24 mouse cellular contexts compared by ENCODE assay signal in genomic region chr8:106631904-106632303, GRCm38 (mm10). TPM values are rescaled to one million over a fixed set of nuclear protein-coding genes. Genes with fewer than 3 reads are reported as not detected.
DNase-seq lines count a peak whose midpoint lies in the region; ATAC-seq and TF ChIP-seq lines count a peak whose summit lies in the region.
"Had no signal": no experiment of that assay in that cellular context is flagged by ENCODE, and none has a peak within 500 bp of the region (broad histone marks: within the 10 kb centered on the region; RNA-seq: fewer than 3 reads in every experiment).

No protein-coding gene starts in this region.

- H3K4me3 ChIP-seq in intestine, postnatal 0 days (ENCODE audit: low read depth, low read length): no peak overlapping the region
- H3K4me3 ChIP-seq in intestine, embryonic 15.5 days (replicated peaks): no peak overlapping the region
- no peak overlapping the region for H3K4me3 ChIP-seq in lung, embryonic 16.5 days (ENCODE audit: low read length)
- no peak overlapping the region for H3K4me3 ChIP-seq in stomach, embryonic 16.5 days (replicated peaks; ENCODE audit: low read length)
- H3K4me3 ChIP-seq: embryonic facial prominence, embryonic 13.5 days; forebrain, embryonic 10.5 days; gastrocnemius, adult 2 months; heart, embryonic 13.5 days; hindbrain, embryonic 12.5 days had no signal

- no peak for DNase-seq in lung, postnatal 10 days
- peak; percentile 65 for DNase-seq in R1 (ENCODE audit: low read depth, low spot score)
- DNase-seq in layer of hippocampus, adult 8-10 months (ENCODE audit: low spot score in 2 of 2): no peak
- no peak for DNase-seq in cerebellum, adult 8-10 months
- DNase-seq: adrenal gland, postnatal 14 days; B cell, adult 2 months; cerebellum, adult 11-12 months; cerebellum, adult 9-11 months; cerebellum, postnatal 36 days; gastrocnemius, adult 2 months; gastrocnemius, postnatal 25 days; heart, postnatal 4 days had no signal

- no peak overlapping the region for H3K27ac ChIP-seq in intestine, postnatal 0 days (ENCODE audit: low read depth, low read length)
- H3K27ac ChIP-seq in intestine, embryonic 15.5 days: no peak overlapping the region
- H3K27ac ChIP-seq in lung, embryonic 16.5 days (ENCODE audit: low read length): peak overlapping the region; percentile 65
- peak overlapping the region; percentile 73 for H3K27ac ChIP-seq in stomach, embryonic 16.5 days (ENCODE audit: low read length)
- H3K27ac ChIP-seq: embryonic facial prominence, embryonic 13.5 days; gastrocnemius, adult 2 months; heart, embryonic 13.5 days; hindbrain, embryonic 12.5 days had no signal

- H3K4me1 ChIP-seq in intestine, postnatal 0 days (replicated peaks; ENCODE audit: control insufficient read depth, insufficient read depth, low read length): 0 out of 2 replicates have a peak, but pooled peaks cover 5% of the 10 kb centered on the region
- peaks cover 47% of the 10 kb centered on the region for H3K4me1 ChIP-seq in intestine, embryonic 15.5 days (replicated peaks)
- peaks cover 22% of the 10 kb centered on the region for H3K4me1 ChIP-seq in lung, embryonic 16.5 days (replicated peaks; ENCODE audit: control insufficient read depth, insufficient read depth, low read length)
- peaks cover 26% of the 10 kb centered on the region for H3K4me1 ChIP-seq in stomach, embryonic 16.5 days (ENCODE audit: control insufficient read depth, insufficient read depth, low read length)

- WGBS in intestine, postnatal 0 days: 59% methylated on average over 5 of the region's 5 CpGs
- 63% methylated on average over 5 of the region's 5 CpGs for WGBS in intestine, embryonic 15.5 days
- WGBS in lung, embryonic 16.5 days: 42% methylated on average over 5 of the region's 5 CpGs
- WGBS in stomach, embryonic 16.5 days: 59% methylated on average over 5 of the region's 5 CpGs

- no peak overlapping the region for H3K9ac ChIP-seq in intestine, postnatal 0 days (ENCODE audit: low read depth, low read length)
- no peak overlapping the region for H3K9ac ChIP-seq in intestine, embryonic 15.5 days
- no peak overlapping the region for H3K9ac ChIP-seq in lung, embryonic 16.5 days (ENCODE audit: low read length)
- H3K9ac ChIP-seq in stomach, embryonic 16.5 days (ENCODE audit: low read length): no peak overlapping the region
- H3K9ac ChIP-seq: embryonic facial prominence, embryonic 13.5 days; heart, embryonic 13.5 days; hindbrain, embryonic 12.5 days had no signal

- TF ChIP-seq CTCF in intestine, postnatal 0 days (IDR thresholded peaks at IDR 0.05; ENCODE audit: low read depth): peak; percentile 21; the same call in 1 of the 2 replicates

- H3K4me2 ChIP-seq in intestine, postnatal 0 days (replicated peaks; ENCODE audit: low read depth): no peak overlapping the region
- no peak overlapping the region for H3K4me2 ChIP-seq in intestine, embryonic 15.5 days (replicated peaks)
- no peak overlapping the region for H3K4me2 ChIP-seq in lung, embryonic 16.5 days (ENCODE audit: low read depth, low read length)
- H3K4me2 ChIP-seq in stomach, embryonic 16.5 days (ENCODE audit: low read depth, low read length): no peak overlapping the region
- H3K4me2 ChIP-seq: embryonic facial prominence, embryonic 13.5 days; heart, embryonic 13.5 days; hindbrain, embryonic 12.5 days had no signal

- no peaks in the 10 kb centered on the region for H3K27me3 ChIP-seq in intestine, postnatal 0 days (replicated peaks; ENCODE audit: control insufficient read depth, insufficient read depth, low read length)
- H3K27me3 ChIP-seq in intestine, embryonic 15.5 days (replicated peaks): no peaks in the 10 kb centered on the region
- no peaks in the 10 kb centered on the region for H3K27me3 ChIP-seq in lung, embryonic 16.5 days (ENCODE audit: control insufficient read depth, insufficient read depth, low read depth, low read length)
- no peaks in the 10 kb centered on the region for H3K27me3 ChIP-seq in stomach, embryonic 16.5 days (ENCODE audit: control insufficient read depth, insufficient read depth, low read length)
- H3K27me3 ChIP-seq: embryonic facial prominence, embryonic 13.5 days had no signal

- H3K36me3 ChIP-seq in intestine, postnatal 0 days (ENCODE audit: control insufficient read depth, insufficient read depth): no peaks in the 10 kb centered on the region
- H3K36me3 ChIP-seq in intestine, embryonic 15.5 days: no peaks in the 10 kb centered on the region
- no peaks in the 10 kb centered on the region for H3K36me3 ChIP-seq in lung, embryonic 16.5 days (ENCODE audit: control insufficient read depth, insufficient read depth, low read length)
- no peaks in the 10 kb centered on the region for H3K36me3 ChIP-seq in stomach, embryonic 16.5 days (ENCODE audit: control insufficient read depth, insufficient read depth, low read length)
- H3K36me3 ChIP-seq: embryonic facial prominence, embryonic 13.5 days; forebrain, embryonic 10.5 days; G1E; heart, embryonic 13.5 days; hindbrain, embryonic 12.5 days had no signal

- ATAC-seq in intestine, postnatal 0 days: no peak
- ATAC-seq in intestine, embryonic 15.5 days: no peak
- ATAC-seq in lung, embryonic 16.5 days (ENCODE audit: low read depth): peak; percentile 45
- ATAC-seq in stomach, embryonic 16.5 days (ENCODE audit: insufficient read depth, low FRiP score): no peak
- ATAC-seq: activated CD4-positive, CD25-positive, alpha-beta regulatory T cell, adult 4 months; CD4-positive, CD25-positive, alpha-beta regulatory T cell, adult 4 months; forebrain, embryonic 14.5 days had no signal

- H3K9me3 ChIP-seq in intestine, postnatal 0 days (ENCODE audit: control insufficient read depth): no peaks in the 10 kb centered on the region
- no peaks in the 10 kb centered on the region for H3K9me3 ChIP-seq in intestine, embryonic 15.5 days
- H3K9me3 ChIP-seq in lung, embryonic 16.5 days (ENCODE audit: control insufficient read depth, low read length): no peaks in the 10 kb centered on the region
- H3K9me3 ChIP-seq in stomach, embryonic 16.5 days (replicated peaks; ENCODE audit: control insufficient read depth, low read length): no peaks in the 10 kb centered on the region
- H3K9me3 ChIP-seq: embryonic facial prominence, embryonic 13.5 days; forebrain, embryonic 10.5 days; G1E; heart, embryonic 13.5 days; hindbrain, embryonic 12.5 days had no signal

RNA-seq across cellular contexts. Expression of gene Cdh1, which starts 28.8 kb away (rescaled TPM):
- 82.1 and 88.1 TPM in 2 replicates for polyA plus RNA-seq in intestine, postnatal 0 days (2015; fragmentation: Nextera tagmentation; extraction: Ambion mirVana)
- polyA plus RNA-seq in intestine, embryonic 15.5 days (2015; fragmentation: Nextera tagmentation; extraction: Ambion mirVana): 152 and 158 TPM in 2 replicates
- polyA plus RNA-seq in lung, embryonic 16.5 days (2015; fragmentation: Nextera tagmentation; extraction: Ambion mirVana): 157 and 162 TPM in 2 replicates
- 215 and 267 TPM in 2 replicates for polyA plus RNA-seq in stomach, embryonic 16.5 days (2015; fragmentation: Nextera tagmentation; extraction: Ambion mirVana)
- total RNA-seq in layer of hippocampus, adult 8-10 months (2022): 1 to 10 TPM; 1.1 to 3.0 (median 1.2) TPM
- polyA plus RNA-seq: G1E had no signal

RNA-seq across cellular contexts. Expression of gene Tango6, which starts 51.0 kb away (rescaled TPM):
- 1.7 and 1.9 TPM in 2 replicates for polyA plus RNA-seq in intestine, postnatal 0 days (2015; fragmentation: Nextera tagmentation; extraction: Ambion mirVana)
- 8.3 and 9.1 TPM in 2 replicates for polyA plus RNA-seq in intestine, embryonic 15.5 days (2015; fragmentation: Nextera tagmentation; extraction: Ambion mirVana)
- polyA plus RNA-seq in lung, embryonic 16.5 days (2015; fragmentation: Nextera tagmentation; extraction: Ambion mirVana): 10.2 and 10.5 TPM in 2 replicates
- 8.6 and 9.4 TPM in 2 replicates for polyA plus RNA-seq in stomach, embryonic 16.5 days (2015; fragmentation: Nextera tagmentation; extraction: Ambion mirVana)
- total RNA-seq in layer of hippocampus, adult 8-10 months (2022): 1 to 10 TPM; 6.4 to 7.3 (median 7.0) TPM

RNA-seq across cellular contexts. Expression of gene Gm10073, which starts 58.6 kb away (rescaled TPM):
- 8.8 and 9.2 TPM in 2 replicates for polyA plus RNA-seq in intestine, postnatal 0 days (2015; fragmentation: Nextera tagmentation; extraction: Ambion mirVana)
- polyA plus RNA-seq in intestine, embryonic 15.5 days (2015; fragmentation: Nextera tagmentation; extraction: Ambion mirVana): 15.5 and 20.2 TPM in 2 replicates
- polyA plus RNA-seq in lung, embryonic 16.5 days (2015; fragmentation: Nextera tagmentation; extraction: Ambion mirVana): 10.5 and 19.9 TPM in 2 replicates
- 13.4 and 26.5 TPM in 2 replicates for polyA plus RNA-seq in stomach, embryonic 16.5 days (2015; fragmentation: Nextera tagmentation; extraction: Ambion mirVana)
- 100 to 1,000 TPM in 2 of 4 experiments, 10 to 100 TPM in 2; 82.6 to 111 (median 95.6) TPM for total RNA-seq in layer of hippocampus, adult 8-10 months (2022)

Comparison
In these comparisons a context has a peak if more than half of its experiments do, and no peak if none do; other contexts are left out.
1. H3K27ac ChIP-seq: peak in lung, embryonic 16.5 days (single experiment) and stomach, embryonic 16.5 days (single experiment); none in intestine, postnatal 0 days (single experiment) and intestine, embryonic 15.5 days (single experiment).